Mouse (Mus musculus) bone marrow, adult 2 months (tissue): ENCODE results near the gene Dnah14. TPM values are rescaled to one million over a fixed set of nuclear protein-coding genes. Genes with fewer than 3 reads are reported as not detected.

ENCODE experiments used
- H3K27ac ChIP-seq: fragments of 200-500 bp; 2 replicates; pipeline ENCODE4 v1.5.1; 2012; ENCODE audit warnings: low read depth, mild to moderate bottlenecking, control low read depth, inconsistent platforms, low read length; ENCODE audit not compliant: control insufficient read depth, poor library complexity, insufficient read depth
- H3K4me1 ChIP-seq: fragments of 200-500 bp; 2 replicates; pipeline ENCODE4 v1.6.1; 2011; ENCODE audit warnings: low read length; ENCODE audit not compliant: control insufficient read depth, insufficient read depth
- H3K4me3 ChIP-seq: fragments of 200-500 bp; replicated peaks from 2 replicates; pipeline ENCODE3; 2011; ENCODE audit warnings: mild to moderate bottlenecking, low read depth, low read length, control low read depth; ENCODE audit not compliant: control insufficient read depth
- CTCF ChIP-seq: fragments of 200-500 bp; IDR thresholded peaks from 2 replicates; pipeline ENCODE4 v1.5.1; 2011; ENCODE audit warnings: low read length, control low read depth; ENCODE audit not compliant: control insufficient read depth, insufficient read depth
- POLR2A ChIP-seq: fragments of 200-500 bp; IDR thresholded peaks from 2 replicates; pipeline ENCODE4 v1.6.1; 2011; ENCODE audit warnings: low read depth, mild to moderate bottlenecking, control low read depth, low read length, borderline replicate concordance; ENCODE audit not compliant: control insufficient read depth
- WGBS: fragments of 180-500 bp; shearing (Covaris S2); methylation state at CpG from one replicate; pipeline ENCODE4 v1.1.7; 2018; 5-methylcytosine and 5-hydroxymethylcytosine counted together
- polyA plus RNA-seq: library from polyadenylated mRNA; stranded (reverse); fragments of >200 nt; gene quantifications from 2 replicates; pipeline ENCODE4 v1.2.4, GENCODE M21; 2011; ENCODE audit warnings: low replicate concordance; ENCODE audit not compliant: missing spikeins, insufficient read depth, insufficient read length

Gene Dnah14
- polyA plus RNA-seq, 1 experiment: not detected

DNA sequence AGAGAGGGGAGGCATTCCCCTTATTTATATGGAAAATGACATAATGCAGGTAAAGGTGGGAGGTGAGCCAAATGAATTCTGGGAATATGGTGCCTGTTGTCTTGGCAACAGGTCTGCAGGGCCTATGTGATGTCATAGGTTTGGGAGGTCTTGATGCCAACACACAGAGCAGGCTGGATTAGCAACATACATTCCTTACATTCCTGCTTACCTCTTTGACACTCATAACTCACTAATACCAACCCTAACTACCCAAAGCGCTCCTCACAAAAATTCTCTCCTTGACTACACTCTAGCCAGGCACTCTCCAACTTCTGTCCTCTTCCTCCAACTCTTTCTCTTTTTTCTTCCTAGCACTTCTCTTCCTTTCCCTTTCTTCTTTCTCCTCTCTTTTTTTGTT is 271.9 kb downstream of the Dnah14 start:
- TF ChIP-seq POLR2A (no peak), CTCF (no peak)
- 95% methylated on average over 1 of the region's 1 CpGs for WGBS
- Histone ChIP-seq H3K4me3 (no peak overlapping the region), H3K4me1 (peaks cover 2% of the 10 kb centered on the region; the same call in 1 of the 2 replicates), H3K27ac (no peak overlapping the region)

DNA sequence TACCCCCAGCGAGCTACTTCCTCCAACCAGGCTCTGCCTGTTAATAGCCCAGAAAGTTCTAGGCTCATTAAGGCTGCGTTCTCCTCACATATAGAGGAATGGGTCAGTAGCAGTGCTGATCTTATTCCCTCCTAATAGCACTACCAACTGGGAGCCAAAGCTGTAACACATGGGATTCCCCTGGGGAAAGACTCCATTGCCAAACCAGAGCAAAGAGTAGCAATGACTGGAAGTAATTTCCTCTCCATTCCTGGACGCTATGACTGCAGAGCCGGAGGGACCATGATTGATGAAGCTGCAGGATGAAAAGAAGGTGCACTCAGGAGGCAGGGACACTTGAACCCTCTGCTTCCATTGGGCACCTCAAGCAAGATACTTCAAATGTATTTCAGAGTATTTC is 274.1 kb downstream of the Dnah14 start:
- no peak for TF ChIP-seq POLR2A
- no peak for TF ChIP-seq CTCF
- peaks cover 2% of the 10 kb centered on the region; the same call in 1 of the 2 replicates for H3K4me1 ChIP-seq
- no peak overlapping the region for H3K27ac ChIP-seq
- H3K4me3 ChIP-seq: no peak overlapping the region
- WGBS: 83% methylated on average over 4 of the region's 4 CpGs

GRCm38 (mm10) chr1:181851521-181852310 is 275.4 kb downstream of the Dnah14 start:
- TF ChIP-seq POLR2A (no peak), CTCF (no peak)
- Histone ChIP-seq H3K27ac (no peak overlapping the region; the same call in 1 of the 2 replicates), H3K4me1 (peaks cover 5% of the 10 kb centered on the region; the same call in 1 of the 2 replicates), H3K4me3 (no peak overlapping the region)
- WGBS: 64% methylated on average over 12 of the region's 12 CpGs

- WGBS: 2% methylated on average over 13 of the region's 13 CpGs
- TF ChIP-seq CTCF (no peak), POLR2A (no peak)
- Histone ChIP-seq H3K4me3 (peak overlapping the region; percentile 69), H3K4me1 (peaks cover 5% of the 10 kb centered on the region; the same call in 1 of the 2 replicates), H3K27ac (peak overlapping the region; percentile 92)
These were observed 276.1 kb downstream of the Dnah14 start for GRCm38 (mm10) chr1:181852466-181852865.

DNA sequence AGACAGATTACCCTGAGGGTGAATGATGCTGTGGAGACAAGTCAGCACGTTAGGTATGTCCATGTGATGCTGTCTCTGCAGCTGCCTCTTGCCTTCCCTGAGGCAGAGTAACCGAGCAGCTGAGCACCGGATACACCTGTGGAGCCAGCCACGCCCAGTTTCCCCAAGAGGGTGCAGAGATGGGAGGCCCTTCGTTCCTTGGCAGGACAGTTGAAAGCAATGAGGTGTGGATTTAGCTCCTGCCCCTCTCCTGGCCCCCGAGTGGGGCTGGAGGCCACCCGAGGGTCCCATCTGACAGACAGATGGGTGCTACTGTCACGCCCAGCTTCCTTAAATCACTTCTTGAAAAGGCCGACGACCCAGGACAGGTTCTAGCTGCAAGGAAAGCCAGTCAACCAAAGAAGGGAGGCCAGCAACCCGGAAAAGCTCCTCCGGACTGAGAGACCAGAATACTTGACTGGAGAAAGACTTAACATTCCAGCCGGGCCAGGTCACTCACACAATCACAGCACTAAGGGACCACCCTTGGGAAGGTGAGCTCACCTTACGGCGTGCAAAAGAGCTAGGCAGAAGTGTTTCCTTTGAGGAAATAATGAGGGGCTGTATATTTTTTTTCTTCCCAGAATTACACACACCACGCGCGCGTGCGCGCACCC is 276.9 kb downstream of the Dnah14 start:
- 2% methylated on average over 21 of the region's 21 CpGs for WGBS
- peak overlapping the region; percentile 83 for H3K27ac ChIP-seq
- H3K4me3 ChIP-seq: peak overlapping the region; percentile 69
- TF ChIP-seq POLR2A: peak; percentile 65
- no peak for TF ChIP-seq CTCF
- H3K4me1 ChIP-seq: peaks cover 5% of the 10 kb centered on the region; the same call in 1 of the 2 replicates

GRCm38 (mm10) chr1:181854829-181855228 is 278.5 kb downstream of the Dnah14 start:
- WGBS: 95% methylated on average over 2 of the region's 2 CpGs
- TF ChIP-seq CTCF (no peak), POLR2A (no peak)
- H3K4me1 ChIP-seq: peaks cover 7% of the 10 kb centered on the region; the same call in 1 of the 2 replicates
- no peak overlapping the region for H3K27ac ChIP-seq
- no peak overlapping the region for H3K4me3 ChIP-seq

- peaks cover 7% of the 10 kb centered on the region; the same call in 1 of the 2 replicates for H3K4me1 ChIP-seq
- no peak overlapping the region for H3K27ac ChIP-seq
- no peak overlapping the region for H3K4me3 ChIP-seq
- no peak for TF ChIP-seq POLR2A
- WGBS: 55% methylated on average over 2 of the region's 2 CpGs
These were observed 280.0 kb downstream of the Dnah14 start for GRCm38 (mm10) chr1:181856329-181856728.

DNA sequence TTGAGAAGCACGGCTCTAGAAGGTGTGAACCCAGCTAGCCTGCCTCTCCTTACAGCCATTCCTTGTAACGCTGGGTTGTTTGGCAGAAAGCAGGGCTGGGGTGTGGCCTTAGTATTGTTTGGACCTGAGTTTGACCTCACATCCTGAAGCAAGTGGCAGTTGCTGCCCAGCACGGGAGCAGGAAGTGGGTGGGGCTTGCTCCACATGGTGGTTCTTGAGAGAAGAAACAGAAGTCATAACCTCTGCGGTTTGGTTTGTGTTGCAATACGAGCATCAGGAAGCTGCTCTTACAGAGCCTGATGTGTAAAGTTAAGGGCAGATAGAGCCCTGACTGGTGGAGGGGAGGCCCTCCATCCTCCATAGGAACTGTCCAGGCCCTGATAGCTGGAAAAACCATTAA is 284.3 kb downstream of the Dnah14 start:
- 0% methylated on average over 5 of the region's 5 CpGs for WGBS
- Histone ChIP-seq H3K4me1 (peaks cover 13% of the 10 kb centered on the region), H3K27ac (peak overlapping the region; percentile 90), H3K4me3 (no peak overlapping the region)
- TF ChIP-seq POLR2A (peak; percentile 24; the same call in 1 of the 2 replicates), CTCF (no peak)
